Mouse (Mus musculus) CH12.LX (cell line): ENCODE data around the gene Ctc1. TPM values are rescaled to one million over a fixed set of nuclear protein-coding genes. Genes with fewer than 3 reads are reported as not detected.
A peak's percentile ranks its signal among the peaks of the same experiment; 100 is the strongest.

Experiments
- DNase-seq: peaks from one replicate; pipeline ENCODE4 v3.0.0-alpha.2; 2013; ENCODE audit errors: extremely low read depth
- H3K27ac ChIP-seq: 2 replicates; pipeline ENCODE4 v1.5.1; 2012; ENCODE audit warnings: low read depth, mild to moderate bottlenecking, control low read depth, moderate library complexity; ENCODE audit not compliant: insufficient read depth
- H3K27me3 ChIP-seq: replicated peaks from 2 replicates; pipeline ENCODE3; 2012; ENCODE audit warnings: inconsistent platforms
- H3K36me3 ChIP-seq, 2 experiments: replicated peaks in 1 of 2; 2 replicates each; pipeline versions ENCODE3 to v1.6.1; 2012; ENCODE audit warnings: inconsistent platforms in 1 of 2, low read length in 1 of 2, mild to moderate bottlenecking in 1 of 2, mixed read lengths in 1 of 2, moderate library complexity in 1 of 2; ENCODE audit not compliant: control insufficient read depth in 1 of 2, insufficient read depth in 1 of 2
- H3K4me1 ChIP-seq, 2 experiments: 2 replicates each; pipeline ENCODE4 v1.6.1; 2012; ENCODE audit warnings: inconsistent platforms in 1 of 2, moderate library complexity in 1 of 2; ENCODE audit not compliant: insufficient read depth in 2 of 2, control insufficient read depth in 1 of 2
- H3K4me2 ChIP-seq: 2 replicates; pipeline ENCODE4 v1.6.1; 2012; ENCODE audit warnings: low read depth, mild to moderate bottlenecking, control low read depth; ENCODE audit not compliant: poor library complexity, insufficient read depth, severe bottlenecking
- H3K4me3 ChIP-seq, 3 experiments: fragments of 150-350 bp in 1 of 3; sonication (generic) in 1 of 3; replicated peaks in 1 of 3; 2 replicates each; pipeline versions ENCODE3 to v1.5.1; 2011 to 2012; ENCODE audit warnings: low read depth in 2 of 3, low read length in 2 of 3, mild to moderate bottlenecking in 2 of 3, moderate library complexity in 2 of 3, control low read depth in 1 of 3, improper control_type of control experiment in 1 of 3, inconsistent platforms in 1 of 3, mixed read lengths in 1 of 3; ENCODE audit not compliant: poor library complexity in 1 of 3
- H3K79me2 ChIP-seq: replicated peaks from 2 replicates; pipeline ENCODE4 v1.6.1; 2012; ENCODE audit warnings: mild to moderate bottlenecking, moderate library complexity; ENCODE audit not compliant: control insufficient read depth, poor library complexity, insufficient read depth, severe bottlenecking; ENCODE audit errors: extremely low read depth
- H3K9ac ChIP-seq: 2 replicates; pipeline ENCODE4 v1.6.1; 2012; ENCODE audit warnings: low read depth, mild to moderate bottlenecking, control low read depth, moderate library complexity; ENCODE audit not compliant: insufficient read depth
- H3K9me3 ChIP-seq: replicated peaks from 2 replicates; pipeline ENCODE3; 2012; ENCODE audit warnings: low read length, inconsistent platforms, mixed read lengths
- CHD1 ChIP-seq: IDR thresholded peaks from 2 replicates; pipeline ENCODE4 v1.6.1; 2012; ENCODE audit warnings: low read depth, low read length, improper control_type of control experiment, inconsistent platforms
- CHD2 ChIP-seq: IDR thresholded peaks from 2 replicates; pipeline ENCODE4 v1.6.1; 2011; ENCODE audit warnings: low read length, improper control_type of control experiment
- CTCF ChIP-seq, 2 experiments: IDR thresholded peaks in 1 of 2; conservative IDR thresholded peaks in 1 of 2; 2 replicates each; pipeline ENCODE4 v1.5.1; 2011 to 2012; ENCODE audit warnings: low read depth in 2 of 2, low read length in 2 of 2, improper control_type of control experiment in 1 of 2, inconsistent platforms in 1 of 2, mild to moderate bottlenecking in 1 of 2, moderate library complexity in 1 of 2
- E2F4 ChIP-seq: IDR thresholded peaks from 2 replicates; pipeline ENCODE4 v1.6.1; 2011; ENCODE audit warnings: low read depth, low read length, improper control_type of control experiment; ENCODE audit not compliant: insufficient replicate concordance
- EP300 ChIP-seq: IDR thresholded peaks from 2 replicates; pipeline ENCODE4 v1.6.1; 2011; ENCODE audit warnings: low read length, improper control_type of control experiment
- GABPA ChIP-seq: IDR thresholded peaks from 2 replicates; pipeline ENCODE4 v1.6.1; 2012; ENCODE audit warnings: low read depth, low read length, improper control_type of control experiment, inconsistent platforms; ENCODE audit not compliant: insufficient replicate concordance
- HCFC1 ChIP-seq: IDR thresholded peaks from 2 replicates; pipeline ENCODE4 v1.6.1; 2012; ENCODE audit warnings: low read depth, mild to moderate bottlenecking, inconsistent platforms, low read length, improper control_type of control experiment
- IRF4 ChIP-seq: IDR thresholded peaks from 2 replicates; pipeline ENCODE4 v1.6.1; 2014; ENCODE audit warnings: low read depth, mild to moderate bottlenecking, inconsistent platforms, low read length, improper control_type of control experiment
- JUN ChIP-seq: IDR thresholded peaks from 2 replicates; pipeline ENCODE4 v1.6.1; 2011; ENCODE audit warnings: low read depth, mild to moderate bottlenecking, low read length, improper control_type of control experiment, moderate library complexity; ENCODE audit not compliant: insufficient read depth
- KAT2A ChIP-seq: IDR thresholded peaks from 2 replicates; pipeline ENCODE4 v1.6.1; 2012; ENCODE audit warnings: low read length, improper control_type of control experiment, inconsistent platforms; ENCODE audit not compliant: insufficient replicate concordance
- MAFK ChIP-seq: IDR thresholded peaks from 2 replicates; pipeline ENCODE4 v1.6.1; 2011; ENCODE audit warnings: low read length, improper control_type of control experiment; ENCODE audit not compliant: insufficient replicate concordance
- MAX ChIP-seq: IDR thresholded peaks from 2 replicates; pipeline ENCODE4 v1.6.1; 2011; ENCODE audit warnings: low read length, improper control_type of control experiment
- MAZ ChIP-seq: IDR thresholded peaks from 2 replicates; pipeline ENCODE4 v1.6.1; 2012; ENCODE audit warnings: low read depth, mild to moderate bottlenecking, inconsistent platforms, low read length, improper control_type of control experiment, moderate library complexity
- MEF2A ChIP-seq: IDR thresholded peaks from 2 replicates; pipeline ENCODE4 v1.6.1; 2014; ENCODE audit warnings: low read depth, mild to moderate bottlenecking, inconsistent platforms, low read length, improper control_type of control experiment, borderline replicate concordance
- MXI1 ChIP-seq: IDR thresholded peaks from 2 replicates; pipeline ENCODE4 v1.6.1; 2011; ENCODE audit warnings: mild to moderate bottlenecking, low read depth, low read length, improper control_type of control experiment
- MYC ChIP-seq: IDR thresholded peaks from 2 replicates; pipeline ENCODE4 v1.6.1; 2011; ENCODE audit warnings: low read depth, mild to moderate bottlenecking, improper control_type of control experiment, low read length
- NELFE ChIP-seq: IDR thresholded peaks from 2 replicates; pipeline ENCODE4 v1.6.1; 2011; ENCODE audit warnings: low read depth, low read length, improper control_type of control experiment
- NRF1 ChIP-seq: IDR thresholded peaks from 2 replicates; pipeline ENCODE4 v1.6.1; 2014; ENCODE audit warnings: low read depth, mild to moderate bottlenecking, inconsistent platforms, low read length, improper control_type of control experiment, moderate library complexity
- PAX5 ChIP-seq: IDR thresholded peaks from 2 replicates; pipeline ENCODE4 v1.6.1; 2012; ENCODE audit warnings: low read length, inconsistent platforms, mixed read lengths
- POLR2A ChIP-seq: IDR thresholded peaks from 2 replicates; pipeline ENCODE4 v1.6.1; 2011; ENCODE audit warnings: low read depth, mild to moderate bottlenecking, improper control_type of control experiment, low read length
- POLR2AphosphoS2 ChIP-seq: IDR thresholded peaks from 2 replicates; pipeline ENCODE4 v1.6.1; 2011; ENCODE audit warnings: low read depth, low read length, improper control_type of control experiment
- RCOR1 ChIP-seq: conservative IDR thresholded peaks from 2 replicates; pipeline ENCODE4 v1.6.1; 2012; ENCODE audit warnings: low read depth, mild to moderate bottlenecking, inconsistent platforms, low read length, improper control_type of control experiment
- TBP ChIP-seq: conservative IDR thresholded peaks from 2 replicates; pipeline ENCODE4 v1.6.1; 2011; ENCODE audit warnings: low read depth, low read length, improper control_type of control experiment
- TCF12 ChIP-seq: IDR thresholded peaks from 2 replicates; pipeline ENCODE4 v1.6.1; 2014; ENCODE audit warnings: low read depth, mild to moderate bottlenecking, inconsistent platforms, low read length, improper control_type of control experiment
- UBTF ChIP-seq: IDR thresholded peaks from 2 replicates; pipeline ENCODE4 v1.6.1; 2012; ENCODE audit warnings: low read depth, mild to moderate bottlenecking, inconsistent platforms, low read length, improper control_type of control experiment, moderate library complexity
- USF1 ChIP-seq: IDR thresholded peaks from 2 replicates; pipeline ENCODE4 v1.6.1; 2014; ENCODE audit warnings: low read depth, mild to moderate bottlenecking, inconsistent platforms, low read length, improper control_type of control experiment
- USF2 ChIP-seq: conservative IDR thresholded peaks from 2 replicates; pipeline ENCODE4 v1.6.1; 2011; ENCODE audit warnings: low read depth, low read length, improper control_type of control experiment
- ZC3H11A ChIP-seq: IDR thresholded peaks from 2 replicates; pipeline ENCODE4 v1.6.1; 2012; ENCODE audit warnings: low read depth, mild to moderate bottlenecking, inconsistent platforms, low read length, improper control_type of control experiment
- ZKSCAN1 ChIP-seq: IDR thresholded peaks from 2 replicates; pipeline ENCODE4 v1.6.1; 2012; ENCODE audit warnings: low read depth, inconsistent platforms, low read length, improper control_type of control experiment, borderline replicate concordance
- ZMIZ1 ChIP-seq: IDR thresholded peaks from 2 replicates; pipeline ENCODE4 v1.6.1; 2012; ENCODE audit warnings: low read depth, mild to moderate bottlenecking, inconsistent platforms, low read length, improper control_type of control experiment
- ZNF384 ChIP-seq: IDR thresholded peaks from 2 replicates; pipeline ENCODE4 v1.6.1; 2012; ENCODE audit warnings: low read depth, low read length, improper control_type of control experiment, inconsistent platforms
- dilution Hi-C: fragments of 300-500 bp; cut with MboI; formaldehyde crosslinking; loops from 2 replicates; pipeline ENCODE4 v1.14.3; 2020; ENCODE audit warnings: low sequenced_read_pairs; ENCODE audit not compliant: extremely low pct_unique_long_range_greater_than_20kb, extremely low pct_ligation_motif_present
- in situ Hi-C: fragments of 300-500 bp; cut with MboI; formaldehyde crosslinking; loops from 3 replicates; pipeline ENCODE4 v1.14.3; 2019; ENCODE audit warnings: low sequenced_read_pairs, low pct_ligation_motif_present, low pct_unique_long_range_greater_than_20kb, mixed read lengths
- polyA plus RNA-seq: library from polyadenylated mRNA; unstranded; fragments of >175 nt; gene quantifications from 2 replicates; pipeline ENCODE4 v1.2.1, GENCODE M21; 2012; ENCODE audit warnings: low read depth; ENCODE audit not compliant: insufficient read length
- total RNA-seq, 2 experiments: library from RNA; depleted of rRNA; stranded (reverse); fragments of 300-350 nt in 1 of 2; fragments of >200 nt in 1 of 2; gene quantifications; 2 replicates each; pipeline ENCODE4 v1.2.3; 2012 to 2014

Gene Ctc1
- total and polyA plus RNA-seq, 3 experiments: 20.5 to 69.8 (median 44.8) TPM

DNA sequence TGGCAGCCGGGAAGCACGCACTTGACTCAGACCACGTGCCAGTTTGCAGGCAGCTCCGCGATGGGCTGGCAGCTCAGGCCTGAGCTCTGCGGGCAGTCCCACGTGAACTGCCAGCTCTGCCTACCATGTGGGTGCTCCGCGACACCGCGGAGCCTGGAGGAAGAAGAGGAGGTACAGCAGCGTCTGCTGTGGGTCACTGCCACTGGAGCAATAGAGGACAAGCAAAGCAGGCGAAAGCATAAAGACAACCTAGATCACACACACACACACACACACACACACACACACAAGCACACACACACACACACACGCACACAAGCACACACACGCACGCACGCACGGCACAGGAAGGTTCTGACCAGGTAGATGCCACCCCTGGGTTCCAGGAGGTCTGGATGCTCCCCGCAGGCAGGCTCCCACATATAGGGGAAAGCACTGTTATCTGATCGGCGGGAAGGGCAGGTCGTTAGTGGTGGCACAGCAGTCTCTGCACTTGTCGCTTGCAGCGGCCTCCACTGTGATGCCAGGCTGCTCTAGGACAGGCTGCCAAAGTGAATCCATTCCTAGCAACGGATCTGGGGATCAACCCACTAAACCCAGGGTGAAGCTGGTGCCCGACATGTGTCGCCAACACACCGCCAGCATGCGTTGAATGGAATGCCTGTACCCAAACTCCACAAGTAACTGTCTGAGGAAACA lies 50.6 kb downstream of the Ctc1 start:
- no peak overlapping the region for H3K4me2 ChIP-seq
- H3K9ac ChIP-seq: no peak overlapping the region
- H3K36me3 ChIP-seq: no peaks in the 10 kb centered on the region
- no peak for DNase-seq
- TF ChIP-seq NRF1 (no peak), TBP (no peak), CTCF (conservative IDR thresholded peaks at IDR 0.05 in 1 of 2, IDR thresholded peaks at IDR 0.05 in 1 of 2; ENCODE audit: low read depth in 2 of 2, low read length in 2 of 2) (no peak), HCFC1 (no peak), EP300 (no peak)
- in situ Hi-C loops: no loop called here
- no peaks in the 10 kb centered on the region for H3K79me2 ChIP-seq
- H3K9me3 ChIP-seq: no peaks in the 10 kb centered on the region
- H3K27me3 ChIP-seq: peaks cover 3% of the 10 kb centered on the region
- dilution Hi-C loops: no loop called here
- H3K27ac ChIP-seq: no peak overlapping the region; the same call in 1 of the 2 replicates
- H3K4me3 ChIP-seq: no peak overlapping the region
- peaks cover 7 to 28% of the 10 kb centered on the region in 2 experiments for H3K4me1 ChIP-seq

- Histone ChIP-seq H3K36me3 (no peaks in the 10 kb centered on the region), H3K9ac (0 out of 2 replicates have a peak overlapping the region, but pooled peaks have one; percentile 27), H3K4me3 (no peak overlapping the region), H3K27ac (no peak overlapping the region), H3K9me3 (no peaks in the 10 kb centered on the region), H3K79me2 (no peaks in the 10 kb centered on the region), H3K4me1 (peaks cover 7 to 29% of the 10 kb centered on the region in 2 experiments), H3K4me2 (peak overlapping the region; percentile 42; the same call in 1 of the 2 replicates), H3K27me3 (peaks cover 3% of the 10 kb centered on the region)
- in situ Hi-C loops (no loop called here), dilution Hi-C loops (no loop called here)
- DNase-seq: peak; percentile 93
- TF ChIP-seq GABPA: no peak
- peak; percentile 86 for TF ChIP-seq ZC3H11A
- peak; percentile 42; the same call in 1 of the 2 replicates for TF ChIP-seq TCF12
- TF ChIP-seq POLR2AphosphoS2: no peak
- peak; percentile 62; the same call in 1 of the 2 replicates for TF ChIP-seq MAZ
- TF ChIP-seq E2F4: no peak; the same call in 1 of the 2 replicates
- peak; percentile 98 for TF ChIP-seq MXI1
- TF ChIP-seq ZMIZ1: no peak
- TF ChIP-seq HCFC1: peak; percentile 42
- peak; percentile 71; the same call in 1 of the 2 replicates for TF ChIP-seq JUN
- TF ChIP-seq NRF1: 0 out of 2 replicates have a peak, but pooled peaks have one; percentile 25
- peak; percentile 84 for TF ChIP-seq IRF4
- peak; percentile 65; the same call in 1 of the 2 replicates for TF ChIP-seq MEF2A
- no peak for TF ChIP-seq USF1
- no peak for TF ChIP-seq ZKSCAN1
- peak; percentile 71 for TF ChIP-seq MYC
- TF ChIP-seq CHD1: 0 out of 2 replicates have a peak, but pooled peaks have one; percentile 48
- TF ChIP-seq RCOR1: 0 out of 2 replicates have a peak, but pooled peaks have one; percentile 31
- TF ChIP-seq POLR2A: peak; percentile 44; the same call in 1 of the 2 replicates
- no peak for TF ChIP-seq PAX5
- TF ChIP-seq MAX: peak; percentile 64
- peak; percentile 53; the same call in 1 of the 2 replicates for TF ChIP-seq NELFE
- TF ChIP-seq USF2: no peak
- TF ChIP-seq MAFK: no peak
- TF ChIP-seq ZNF384: peak; percentile 45
- peak; percentile 92 for TF ChIP-seq TBP
- TF ChIP-seq CHD2: 0 out of 2 replicates have a peak, but pooled peaks have one; percentile 32
- TF ChIP-seq UBTF: peak; percentile 84
- TF ChIP-seq KAT2A: no peak
These were observed 51.2 kb downstream of the Ctc1 start for GRCm38 (mm10) chr11:69066956-69067355.
